Mouse (Mus musculus): Measurements from ENCODE around the gene Prkag3. TPM values are rescaled to one million over a fixed set of nuclear protein-coding genes. Genes with fewer than 3 reads are reported as not detected.
A peak's percentile ranks its signal among the peaks of the same experiment; 100 is the strongest.

Gene Prkag3
- polyA plus RNA-seq, 1 experiment from 2014 or later: not detected

DNA sequence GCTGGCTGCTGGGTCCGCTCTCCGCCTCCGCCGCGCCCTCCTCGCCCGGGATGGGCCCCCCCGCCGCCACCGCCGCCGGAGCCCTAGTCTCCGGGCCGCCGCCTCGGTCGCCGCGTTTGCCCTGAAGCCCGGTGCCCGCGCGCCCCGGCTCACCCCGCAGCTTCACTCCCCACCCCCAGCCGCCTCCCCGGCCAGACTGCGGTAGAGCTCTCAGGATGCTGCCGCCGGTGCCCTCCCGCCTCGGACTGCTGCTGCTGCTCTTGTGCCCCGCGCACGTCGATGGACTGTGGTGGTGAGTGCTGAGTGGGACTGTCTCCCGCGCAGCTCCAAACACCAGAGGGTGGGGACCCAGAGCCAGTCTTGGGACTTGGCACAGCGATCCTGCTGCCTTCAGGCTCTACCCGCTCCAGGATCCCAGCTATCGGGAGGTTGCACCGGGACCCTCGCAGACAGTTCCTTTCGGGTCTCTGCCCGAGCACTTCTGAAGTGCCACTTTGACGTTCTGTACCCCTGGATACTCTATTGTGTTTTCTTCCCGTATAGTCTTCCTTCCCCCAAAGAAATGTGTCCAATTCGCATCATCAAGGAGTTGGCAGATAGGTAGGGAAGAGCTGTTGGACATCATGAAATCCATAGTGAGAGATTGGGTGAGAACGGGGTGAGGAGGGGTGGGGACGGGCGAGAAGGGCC lies 23.1 kb upstream of the Prkag3 start:
- Histone ChIP-seq H3K4me3 (ENCODE audit: low read depth, low read length) (peak overlapping the region; percentile 43), H3K4me1 (replicated peaks; ENCODE audit: control insufficient read depth, insufficient read depth, low read length) (peaks cover 11% of the 10 kb centered on the region), H3K27ac (ENCODE audit: low read depth, low read length) (no peak overlapping the region), H3K27me3 (replicated peaks; ENCODE audit: control insufficient read depth, insufficient read depth, low read length) (peaks cover 94% of the 10 kb centered on the region), H3K9me3 (ENCODE audit: control insufficient read depth, low read length) (no peaks in the 10 kb centered on the region), H3K4me2 (peak overlapping the region; percentile 65), H3K36me3 (ENCODE audit: control insufficient read depth, insufficient read depth, low read length) (no peaks in the 10 kb centered on the region), H3K9ac (ENCODE audit: low read depth, low read length) (no peak overlapping the region)
- no peak for DNase-seq (ENCODE audit: low spot score)
- under 1% methylated on average over 45 of the region's 51 CpGs for WGBS
- ATAC-seq (replicated peaks; ENCODE audit: low FRiP score): no peak

DNA sequence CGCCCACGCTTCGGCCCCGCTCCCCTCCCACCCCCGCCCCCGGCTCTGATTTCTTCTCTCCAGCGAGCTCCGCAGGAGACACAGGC lies 22.7 kb upstream of the Prkag3 start, which contains the start of gene Wnt6:
TSS of gene Wnt6 (plus strand) at position 48 of the 86 bp plus-strand sequence.
- Histone ChIP-seq H3K27me3 (replicated peaks; ENCODE audit: control insufficient read depth, insufficient read depth, low read length) (peaks cover 93% of the 10 kb centered on the region), H3K4me1 (replicated peaks; ENCODE audit: control insufficient read depth, insufficient read depth, low read length) (peaks cover 11% of the 10 kb centered on the region)

GRCm38 (mm10) chr1:74771467-74771844 lies 22.4 kb upstream of the Prkag3 start:
- Histone ChIP-seq H3K9ac (ENCODE audit: low read depth, low read length) (no peak overlapping the region), H3K27me3 (replicated peaks; ENCODE audit: control insufficient read depth, insufficient read depth, low read length) (peaks cover 91% of the 10 kb centered on the region), H3K4me2 (peak overlapping the region; percentile 65), H3K9me3 (ENCODE audit: control insufficient read depth, low read length) (no peaks in the 10 kb centered on the region), H3K4me1 (replicated peaks; ENCODE audit: control insufficient read depth, insufficient read depth, low read length) (peaks cover 11% of the 10 kb centered on the region), H3K36me3 (ENCODE audit: control insufficient read depth, insufficient read depth, low read length) (no peaks in the 10 kb centered on the region), H3K27ac (ENCODE audit: low read depth, low read length) (no peak overlapping the region), H3K4me3 (ENCODE audit: low read depth, low read length) (peak overlapping the region; percentile 43)
- DNase-seq (ENCODE audit: low spot score): no peak
- 3% methylated on average over 16 of the region's 26 CpGs for WGBS
- no peak for ATAC-seq (replicated peaks; ENCODE audit: low FRiP score)

More for the DNA sequence above, 22.7 kb upstream of the Prkag3 start, which contains the start of gene Wnt6:
- Histone ChIP-seq H3K36me3 (ENCODE audit: control insufficient read depth, insufficient read depth, low read length) (no peaks in the 10 kb centered on the region), H3K9me3 (ENCODE audit: control insufficient read depth, low read length) (no peaks in the 10 kb centered on the region), H3K9ac (ENCODE audit: low read depth, low read length) (no peak within 1 kb of the TSS), H3K4me2 (peak within 1 kb of the TSS; percentile 65), H3K27ac (ENCODE audit: low read depth, low read length) (no peak within 1 kb of the TSS), H3K4me3 (ENCODE audit: low read depth, low read length) (peak within 1 kb of the TSS; percentile 43)
- 0% methylated on average over 2 of the region's 8 CpGs for WGBS
- no peak for ATAC-seq (replicated peaks; ENCODE audit: low FRiP score)
- no peak for DNase-seq (ENCODE audit: low spot score)

DNA sequence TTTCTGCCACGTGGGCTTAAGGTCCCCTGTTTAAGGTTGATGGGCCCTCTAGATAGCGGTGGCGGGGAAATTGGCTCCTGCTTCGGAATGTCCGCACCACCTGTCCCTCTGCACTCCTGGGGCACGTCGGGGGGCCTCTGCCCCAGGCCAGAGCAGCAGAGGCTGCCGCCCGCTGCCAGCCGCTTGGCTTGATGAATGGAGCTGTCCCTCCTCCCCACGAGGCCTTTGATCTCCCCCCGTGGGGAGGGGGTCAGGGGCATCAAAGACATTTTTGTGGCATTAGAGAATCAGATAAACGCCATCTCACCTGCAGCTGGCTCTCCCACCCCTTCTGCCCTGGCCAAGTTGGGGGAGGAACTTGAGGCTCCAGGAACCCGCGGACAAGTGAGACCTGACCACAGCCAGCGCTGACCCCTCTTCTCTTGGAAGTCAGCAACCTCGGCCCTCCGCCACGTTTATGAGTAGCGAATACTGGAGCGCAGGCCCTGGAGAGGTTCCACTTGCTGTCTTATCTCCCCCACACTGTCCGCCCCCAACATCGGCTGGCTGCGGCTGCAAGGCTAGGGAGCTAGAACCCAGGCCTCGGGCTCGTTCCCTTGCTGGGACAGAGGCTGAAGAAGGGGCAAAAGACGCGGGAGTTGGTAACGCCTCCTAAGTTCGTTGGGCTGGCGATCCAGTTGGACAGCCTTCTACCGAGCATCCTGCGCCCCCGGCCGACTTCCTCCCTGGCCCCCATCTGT lies 21.9 kb upstream of the Prkag3 start:
- Histone ChIP-seq H3K27me3 (replicated peaks; ENCODE audit: control insufficient read depth, insufficient read depth, low read length) (peaks cover 86% of the 10 kb centered on the region), H3K4me1 (replicated peaks; ENCODE audit: control insufficient read depth, insufficient read depth, low read length) (peaks cover 11% of the 10 kb centered on the region), H3K4me3 (ENCODE audit: low read depth, low read length) (peak overlapping the region; percentile 43), H3K9ac (ENCODE audit: low read depth, low read length) (no peak overlapping the region), H3K9me3 (ENCODE audit: control insufficient read depth, low read length) (no peaks in the 10 kb centered on the region), H3K27ac (ENCODE audit: low read depth, low read length) (no peak overlapping the region), H3K4me2 (peak overlapping the region; percentile 65), H3K36me3 (ENCODE audit: control insufficient read depth, insufficient read depth, low read length) (no peaks in the 10 kb centered on the region)
- ATAC-seq (replicated peaks; ENCODE audit: low FRiP score) (no peak), DNase-seq (ENCODE audit: low spot score) (no peak)
- 3% methylated on average over 35 of the region's 35 CpGs for WGBS

- 6% methylated on average over 6 of the region's 6 CpGs for whole genome bisulfite sequencing
- Histone ChIP-seq H3K27ac (ENCODE audit: low read depth, low read length) (no peak overlapping the region), H3K27me3 (replicated peaks; ENCODE audit: control insufficient read depth, insufficient read depth, low read length) (peaks cover 35% of the 10 kb centered on the region), H3K4me3 (ENCODE audit: low read depth, low read length) (no peak overlapping the region), H3K4me2 (no peak overlapping the region), H3K36me3 (ENCODE audit: control insufficient read depth, insufficient read depth, low read length) (no peaks in the 10 kb centered on the region), H3K9ac (ENCODE audit: low read depth, low read length) (no peak overlapping the region), H3K9me3 (ENCODE audit: control insufficient read depth, low read length) (no peaks in the 10 kb centered on the region), H3K4me1 (replicated peaks; ENCODE audit: control insufficient read depth, insufficient read depth, low read length) (no peaks in the 10 kb centered on the region)
- no peak for ATAC-seq (replicated peaks; ENCODE audit: low FRiP score)
- no peak for DNase-seq (ENCODE audit: low spot score)
Observed at GRCm38 (mm10) chr1:74763081-74763480, 14.1 kb upstream of the Prkag3 start.

GRCm38 (mm10) chr1:74759773-74760172 lies 10.8 kb upstream of the Prkag3 start:
- H3K27ac ChIP-seq (ENCODE audit: low read depth, low read length): no peak overlapping the region
- H3K36me3 ChIP-seq (ENCODE audit: control insufficient read depth, insufficient read depth, low read length): no peaks in the 10 kb centered on the region
- 24% methylated on average over 4 of the region's 4 CpGs for WGBS
- H3K9me3 ChIP-seq (ENCODE audit: control insufficient read depth, low read length): no peaks in the 10 kb centered on the region
- no peak overlapping the region for H3K9ac ChIP-seq (ENCODE audit: low read depth, low read length)
- ATAC-seq (replicated peaks; ENCODE audit: low FRiP score) (no peak), DNase-seq (ENCODE audit: low spot score) (no peak)
- H3K4me2 ChIP-seq: no peak overlapping the region
- peaks cover 22% of the 10 kb centered on the region for H3K27me3 ChIP-seq (replicated peaks; ENCODE audit: control insufficient read depth, insufficient read depth, low read length)
- H3K4me3 ChIP-seq (ENCODE audit: low read depth, low read length): no peak overlapping the region
- no peaks in the 10 kb centered on the region for H3K4me1 ChIP-seq (replicated peaks; ENCODE audit: control insufficient read depth, insufficient read depth, low read length)

- Histone ChIP-seq H3K9ac (ENCODE audit: low read depth, low read length) (no peak overlapping the region), H3K9me3 (ENCODE audit: control insufficient read depth, low read length) (no peaks in the 10 kb centered on the region), H3K27me3 (replicated peaks; ENCODE audit: control insufficient read depth, insufficient read depth, low read length) (peaks cover 2% of the 10 kb centered on the region; the same call in 1 of the 2 replicates), H3K4me2 (no peak overlapping the region), H3K36me3 (ENCODE audit: control insufficient read depth, insufficient read depth, low read length) (no peaks in the 10 kb centered on the region), H3K4me1 (replicated peaks; ENCODE audit: control insufficient read depth, insufficient read depth, low read length) (no peaks in the 10 kb centered on the region), H3K27ac (ENCODE audit: low read depth, low read length) (no peak overlapping the region), H3K4me3 (ENCODE audit: low read depth, low read length) (no peak overlapping the region)
- DNase-seq (ENCODE audit: low spot score) (no peak), ATAC-seq (replicated peaks; ENCODE audit: low FRiP score) (no peak)
- 70% methylated on average over 5 of the region's 5 CpGs for WGBS
Observed at GRCm38 (mm10) chr1:74754175-74754785, 5.3 kb upstream of the Prkag3 start.

DNA sequence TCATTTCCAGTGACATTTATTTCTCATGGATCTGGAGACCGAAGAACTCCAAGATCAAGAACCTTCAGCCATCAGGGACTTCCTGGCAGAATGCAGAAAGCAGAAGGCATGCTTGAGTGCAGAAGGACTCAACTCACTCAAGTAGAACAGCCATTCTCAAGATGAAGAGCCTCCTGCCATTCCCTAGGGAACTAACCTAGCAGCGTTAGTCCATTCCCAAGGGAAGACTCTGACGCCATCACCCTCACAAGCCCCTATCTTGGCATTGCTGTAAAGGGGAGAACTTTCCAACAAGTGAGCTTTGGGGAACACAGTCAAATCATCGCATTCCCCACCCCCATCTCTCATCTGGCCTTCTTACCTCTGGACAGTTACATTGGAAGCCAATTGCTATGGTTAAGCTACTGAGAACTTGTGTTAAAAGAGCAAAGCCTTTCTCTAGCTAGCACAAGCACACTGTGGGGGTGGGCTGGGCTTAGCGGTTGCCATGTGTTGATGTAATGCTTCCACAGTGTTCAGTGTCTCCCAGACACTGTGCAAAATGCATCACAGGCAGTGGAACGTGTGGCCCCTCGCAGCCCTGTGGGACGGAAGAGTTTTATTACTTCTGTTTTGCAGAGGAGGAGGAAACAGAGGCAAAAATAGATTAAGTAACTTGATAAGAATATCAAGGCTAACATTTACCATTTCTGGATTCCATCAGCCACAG lies 4.4 kb upstream of the Prkag3 start:
- Histone ChIP-seq H3K4me2 (no peak overlapping the region), H3K4me3 (ENCODE audit: low read depth, low read length) (no peak overlapping the region), H3K9ac (ENCODE audit: low read depth, low read length) (no peak overlapping the region), H3K36me3 (ENCODE audit: control insufficient read depth, insufficient read depth, low read length) (no peaks in the 10 kb centered on the region), H3K27ac (ENCODE audit: low read depth, low read length) (no peak overlapping the region), H3K27me3 (replicated peaks; ENCODE audit: control insufficient read depth, insufficient read depth, low read length) (peaks cover 8% of the 10 kb centered on the region), H3K9me3 (ENCODE audit: control insufficient read depth, low read length) (no peaks in the 10 kb centered on the region), H3K4me1 (replicated peaks; ENCODE audit: control insufficient read depth, insufficient read depth, low read length) (no peaks in the 10 kb centered on the region)
- no peak for ATAC-seq (replicated peaks; ENCODE audit: low FRiP score)
- DNase-seq (ENCODE audit: low spot score): no peak
- 82% methylated on average over 8 of the region's 8 CpGs for WGBS

All from liver, embryonic 11.5 days (tissue).